Mouse (Mus musculus): ENCODE results near the gene Cers6. TPM values are rescaled to one million over a fixed set of nuclear protein-coding genes. Genes with fewer than 3 reads are reported as not detected.

The Cers6 gene
- polyA plus RNA-seq, 1 experiment: 18.3 TPM

- DNase-seq (ENCODE audit: low read depth, low spot score): no peak
- 73% methylated on average over 3 of the region's 3 CpGs for WGBS
These were observed 270.8 kb downstream of the Cers6 start for GRCm38 (mm10) chr2:69132046-69132445.

- WGBS: 66% methylated on average over 5 of the region's 5 CpGs
- no peak for DNase-seq (ENCODE audit: low read depth, low spot score)
These were observed 271.3 kb downstream of the Cers6 start for GRCm38 (mm10) chr2:69132488-69133040.

GRCm38 (mm10) chr2:69134186-69134585 is 272.9 kb downstream of the Cers6 start:
- WGBS: 69% methylated on average over 1 of the region's 1 CpGs
- no peak for DNase-seq (ENCODE audit: low read depth, low spot score)

- WGBS: 41% methylated on average over 9 of the region's 9 CpGs
- no peak for DNase-seq (ENCODE audit: low read depth, low spot score)
These were observed 273.7 kb downstream of the Cers6 start for GRCm38 (mm10) chr2:69134937-69135336.

GRCm38 (mm10) chr2:69135661-69136576 is 274.7 kb downstream of the Cers6 start, which contains the start of gene Nostrin:
Gene Nostrin (plus strand): TSS chr2:69135800.
- 3% methylated on average over 15 of the region's 15 CpGs for WGBS
- DNase-seq (ENCODE audit: low read depth, low spot score): peak; percentile 92

- no peak for DNase-seq (ENCODE audit: low read depth, low spot score)
- WGBS: 83% methylated on average over 10 of the region's 10 CpGs
These were observed 276.3 kb downstream of the Cers6 start for GRCm38 (mm10) chr2:69137406-69138084.

GRCm38 (mm10) chr2:69138759-69139158 is 277.5 kb downstream of the Cers6 start:
- WGBS: 50% methylated on average over 4 of the region's 4 CpGs
- DNase-seq (ENCODE audit: low read depth, low spot score): no peak

GRCm38 (mm10) chr2:69140215-69140614 is 279.0 kb downstream of the Cers6 start:
- WGBS: 76% methylated on average over 2 of the region's 2 CpGs
- DNase-seq (ENCODE audit: low read depth, low spot score): no peak

GRCm38 (mm10) chr2:69140816-69141215 is 279.6 kb downstream of the Cers6 start:
- 70% methylated on average over 4 of the region's 4 CpGs for WGBS
- DNase-seq (ENCODE audit: low read depth, low spot score): no peak

GRCm38 (mm10) chr2:69148691-69149090 is 287.4 kb downstream of the Cers6 start:
- 54% methylated on average over 3 of the region's 3 CpGs for WGBS
- no peak for DNase-seq (ENCODE audit: low read depth, low spot score)

GRCm38 (mm10) chr2:69149154-69149553 is 287.9 kb downstream of the Cers6 start:
- 56% methylated on average over 10 of the region's 10 CpGs for WGBS
- peak; percentile 78 for DNase-seq (ENCODE audit: low read depth, low spot score)

GRCm38 (mm10) chr2:69150841-69151240 is 289.6 kb downstream of the Cers6 start:
- 90% methylated on average over 5 of the region's 5 CpGs for WGBS
- DNase-seq (ENCODE audit: low read depth, low spot score): no peak

GRCm38 (mm10) chr2:69155861-69156260 is 294.6 kb downstream of the Cers6 start:
- DNase-seq (ENCODE audit: low read depth, low spot score): no peak
- 70% methylated on average over 3 of the region's 3 CpGs for WGBS

GRCm38 (mm10) chr2:69156283-69156682 is 295.0 kb downstream of the Cers6 start:
- DNase-seq (ENCODE audit: low read depth, low spot score): no peak
- 68% methylated on average over 7 of the region's 7 CpGs for WGBS

GRCm38 (mm10) chr2:69158907-69159306 is 297.7 kb downstream of the Cers6 start:
- no peak for DNase-seq (ENCODE audit: low read depth, low spot score)

Other genes with a start within 250 kb of the Cers6 start
- not detected in 2 replicates for gene 4932414N04Rik, start 205.0 kb upstream of the Cers6 start, polyA plus RNA-seq (2012; rRNA removed)

Measured in large intestine, adult 2 months (tissue).